Mouse (Mus musculus) stomach, embryonic 14.5 days (tissue): ENCODE data around the gene Gm20431. TPM values are rescaled to one million over a fixed set of nuclear protein-coding genes. Genes with fewer than 3 reads are reported as not detected.

Source experiments
- ATAC-seq: fragments of 200-750 bp; cut with Nextera tagmentation; 2 replicates; pipeline ENCODE4 v1.8.0; 2017; ENCODE audit warnings: low read depth, moderate TSS enrichment; ENCODE audit not compliant: insufficient number of reproducible peaks, insufficient read depth, low FRiP score
- H3K27ac ChIP-seq: fragments of 300-500 bp; sonication (generic); 2 replicates; pipeline ENCODE4 v1.5.1; 2014; ENCODE audit warnings: mild to moderate bottlenecking, low read length, moderate library complexity, mixed read lengths
- H3K27me3 ChIP-seq: fragments of 300-500 bp; sonication (generic); 2 replicates; pipeline ENCODE4 v1.6.1; 2014; ENCODE audit warnings: low read length, control low read depth, mixed read lengths; ENCODE audit not compliant: control insufficient read depth, insufficient read depth
- H3K36me3 ChIP-seq: fragments of 300-500 bp; sonication (generic); 2 replicates; pipeline ENCODE4 v1.6.1; 2014; ENCODE audit warnings: mild to moderate bottlenecking, control low read depth, low read length, moderate library complexity, mixed read lengths; ENCODE audit not compliant: control insufficient read depth, insufficient read depth
- H3K4me1 ChIP-seq: fragments of 300-500 bp; sonication (generic); 2 replicates; pipeline ENCODE4 v1.6.1; 2014; ENCODE audit warnings: low read length, control low read depth, mixed read lengths; ENCODE audit not compliant: control insufficient read depth, insufficient read depth
- H3K4me2 ChIP-seq: fragments of 300-500 bp; sonication (generic); replicated peaks from 2 replicates; pipeline ENCODE4 v1.6.1; 2014; ENCODE audit warnings: low read depth, low read length, control low read depth
- H3K4me3 ChIP-seq: fragments of 300-500 bp; sonication (generic); 2 replicates; pipeline ENCODE4 v1.5.1; 2014; ENCODE audit warnings: low read depth, low read length, control low read depth
- H3K9ac ChIP-seq: fragments of 300-500 bp; sonication (generic); replicated peaks from 2 replicates; pipeline ENCODE4 v1.6.1; 2014; ENCODE audit warnings: low read depth, mild to moderate bottlenecking, control low read depth, low read length, moderate library complexity, mixed read lengths
- H3K9me3 ChIP-seq: fragments of 300-500 bp; sonication (generic); 2 replicates; pipeline ENCODE4 v1.6.1; 2016; ENCODE audit warnings: low read depth, low read length, control low read depth; ENCODE audit not compliant: control insufficient read depth
- WGBS: fragments of 180-500 bp; shearing (Covaris S2); extraction: QIAGEN DNeasy Blood & Tissue Kit; methylation state at CpG from one replicate; pipeline ENCODE4 v1.1.7; 2014; 5-methylcytosine and 5-hydroxymethylcytosine counted together
- polyA plus RNA-seq: library from polyadenylated mRNA; unstranded; fragments of >200 nt; fragmentation: Nextera tagmentation; extraction: Ambion mirVana; gene quantifications from 2 replicates; pipeline ENCODE4 v1.2.1, GENCODE M21; 2014

Gm20431 gene
- polyA plus RNA-seq, 1 experiment from 2014 or later, result 8.1 TPM

- Histone ChIP-seq H3K4me2 (no peak overlapping the region), H3K27me3 (no peaks in the 10 kb centered on the region), H3K9ac (no peak overlapping the region), H3K4me1 (no peaks in the 10 kb centered on the region), H3K27ac (no peak overlapping the region), H3K4me3 (no peak overlapping the region), H3K36me3 (no peaks in the 10 kb centered on the region), H3K9me3 (no peaks in the 10 kb centered on the region)
- ATAC-seq, result no peak
- WGBS, result 57% methylated on average over 5 of the region's 5 CpGs
Measured at GRCm38 (mm10) chr2:167678600-167678999, 17.3 kb upstream of the Gm20431 start.

DNA sequence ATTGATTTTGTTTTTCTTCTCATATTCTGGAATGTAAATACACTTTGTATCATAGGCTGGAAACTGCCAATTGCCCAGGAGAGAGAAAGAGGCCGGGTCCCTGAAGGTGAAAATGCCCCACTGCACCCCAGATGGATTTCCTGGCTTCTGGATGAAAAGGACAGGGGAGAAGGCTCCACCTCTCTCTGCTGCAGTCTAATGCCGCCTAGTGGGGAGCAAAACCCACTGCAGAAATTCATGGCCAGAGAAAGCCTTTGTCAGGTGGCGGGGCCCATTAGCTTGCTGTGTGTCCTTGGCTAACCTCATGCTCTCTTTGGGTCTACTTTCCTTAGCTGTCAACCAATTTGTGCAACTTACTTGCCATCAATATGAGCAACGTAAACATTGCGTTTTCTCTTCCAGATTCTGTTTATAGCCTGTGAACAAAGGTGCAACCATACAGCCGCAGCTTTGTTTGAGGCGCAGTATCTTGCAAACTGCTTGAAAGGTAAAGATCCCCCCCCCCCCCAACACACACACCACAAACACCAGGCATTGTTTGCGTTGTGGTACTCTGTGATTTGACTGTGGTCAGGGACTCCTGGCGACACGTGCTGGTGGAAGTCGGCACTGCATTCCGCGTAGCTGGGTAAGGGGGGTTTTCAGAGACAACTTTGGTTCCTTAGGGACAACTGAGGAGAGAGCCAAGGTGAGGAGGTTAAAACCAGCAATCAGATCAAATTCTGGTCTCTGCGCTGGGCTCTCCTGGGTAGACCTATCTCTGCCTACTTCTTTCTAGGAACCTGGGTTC lies 14.0 kb upstream of the Gm20431 start:
- Histone ChIP-seq H3K27me3 (no peaks in the 10 kb centered on the region), H3K36me3 (no peaks in the 10 kb centered on the region), H3K9me3 (no peaks in the 10 kb centered on the region), H3K27ac (no peak overlapping the region), H3K4me1 (0 out of 2 replicates have a peak, but pooled peaks cover 2% of the 10 kb centered on the region), H3K4me3 (no peak overlapping the region), H3K4me2 (no peak overlapping the region), H3K9ac (no peak overlapping the region)
- WGBS, result 35% methylated on average over 14 of the region's 14 CpGs
- no peak for ATAC-seq

- Histone ChIP-seq H3K9me3 (no peaks in the 10 kb centered on the region), H3K4me3 (no peak overlapping the region), H3K9ac (no peak overlapping the region), H3K4me1 (0 out of 2 replicates have a peak, but pooled peaks cover 2% of the 10 kb centered on the region), H3K27me3 (no peaks in the 10 kb centered on the region), H3K4me2 (no peak overlapping the region), H3K27ac (no peak overlapping the region), H3K36me3 (no peaks in the 10 kb centered on the region)
- WGBS, result 28% methylated on average over 13 of the region's 13 CpGs
- ATAC-seq, result peak; percentile 57; the same call in 1 of the 2 replicates
Measured at GRCm38 (mm10) chr2:167672212-167672685, 11.0 kb upstream of the Gm20431 start.

- H3K4me3 ChIP-seq, result no peak overlapping the region
- no peak overlapping the region for H3K4me2 ChIP-seq
- ATAC-seq, result no peak
- WGBS, result 76% methylated on average over 5 of the region's 5 CpGs
- no peak overlapping the region for H3K9ac ChIP-seq
- 0 out of 2 replicates have a peak, but pooled peaks cover 2% of the 10 kb centered on the region for H3K4me1 ChIP-seq
- no peaks in the 10 kb centered on the region for H3K9me3 ChIP-seq
- no peaks in the 10 kb centered on the region for H3K36me3 ChIP-seq
- H3K27ac ChIP-seq, result no peak overlapping the region
- no peaks in the 10 kb centered on the region for H3K27me3 ChIP-seq
Measured at GRCm38 (mm10) chr2:167671101-167671633, 9.9 kb upstream of the Gm20431 start.

GRCm38 (mm10) chr2:167669398-167669797 lies 8.1 kb upstream of the Gm20431 start:
- no peak overlapping the region for H3K9ac ChIP-seq
- no peaks in the 10 kb centered on the region for H3K27me3 ChIP-seq
- no peak overlapping the region for H3K27ac ChIP-seq
- WGBS, result 47% methylated on average over 4 of the region's 4 CpGs
- no peak overlapping the region for H3K4me2 ChIP-seq
- H3K4me3 ChIP-seq, result no peak overlapping the region
- H3K9me3 ChIP-seq, result no peaks in the 10 kb centered on the region
- no peak for ATAC-seq
- H3K4me1 ChIP-seq, result 0 out of 2 replicates have a peak, but pooled peaks cover 2% of the 10 kb centered on the region
- H3K36me3 ChIP-seq, result no peaks in the 10 kb centered on the region

DNA sequence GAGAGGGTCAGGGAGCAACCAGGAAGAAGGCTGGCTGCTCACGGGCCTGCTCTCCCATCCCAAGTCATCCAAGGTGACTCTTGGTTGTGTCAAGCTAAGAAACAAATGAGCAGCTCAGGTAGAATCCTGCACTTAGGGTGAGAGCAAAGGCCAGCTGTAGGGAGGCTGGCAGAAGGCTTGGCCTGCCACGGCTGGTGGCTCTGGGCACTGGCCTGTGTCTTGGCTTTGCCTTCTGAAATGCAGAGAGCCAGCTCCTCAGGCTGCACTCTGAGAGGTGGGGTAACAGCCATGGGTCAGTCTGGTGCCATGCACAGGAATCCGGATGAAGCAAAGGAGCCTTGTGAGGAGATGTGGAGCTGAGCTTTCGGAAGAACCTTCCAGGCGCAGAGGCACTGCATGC lies 7.1 kb upstream of the Gm20431 start:
- H3K4me2 ChIP-seq, result no peak overlapping the region
- ATAC-seq, result no peak
- H3K9ac ChIP-seq, result no peak overlapping the region
- H3K36me3 ChIP-seq, result no peaks in the 10 kb centered on the region
- H3K9me3 ChIP-seq, result no peaks in the 10 kb centered on the region
- WGBS, result 83% methylated on average over 5 of the region's 5 CpGs
- H3K4me1 ChIP-seq, result 0 out of 2 replicates have a peak, but pooled peaks cover 2% of the 10 kb centered on the region
- H3K27ac ChIP-seq, result no peak overlapping the region
- no peaks in the 10 kb centered on the region for H3K27me3 ChIP-seq
- H3K4me3 ChIP-seq, result no peak overlapping the region

DNA sequence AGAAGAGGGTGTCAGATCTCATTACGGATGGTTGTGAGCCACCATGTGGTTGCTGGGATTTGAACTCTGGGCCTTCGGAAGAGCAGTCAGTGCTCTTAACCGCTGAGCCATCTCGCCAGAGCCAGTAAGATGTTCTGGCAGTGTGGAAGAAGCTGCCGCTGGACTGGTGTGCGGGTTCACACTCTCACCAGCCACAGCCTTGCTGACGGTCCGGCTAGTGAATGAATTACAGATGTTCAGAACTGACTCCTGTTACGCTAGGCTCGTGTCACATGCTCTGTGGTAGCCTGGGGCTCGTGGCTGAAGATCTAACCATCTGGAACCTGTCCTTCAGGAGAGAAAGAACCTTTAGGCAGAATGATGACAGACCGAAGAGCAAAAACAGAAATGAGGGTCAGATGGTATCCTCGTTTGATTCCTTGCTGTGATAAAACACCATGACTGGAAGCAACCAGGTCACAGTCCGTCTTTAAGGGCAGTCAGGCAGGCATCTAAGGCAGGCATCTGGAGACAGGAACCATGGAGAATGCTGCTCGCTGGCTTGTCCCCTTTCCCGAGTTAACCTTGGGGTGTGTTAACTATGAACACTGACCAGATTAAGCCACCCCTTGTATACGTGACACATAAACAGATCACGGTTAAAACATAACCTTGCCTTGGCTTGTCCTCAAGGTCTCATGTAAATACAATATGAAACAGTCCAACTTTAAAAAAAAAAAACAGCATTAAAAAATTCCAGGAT lies 4.8 kb upstream of the Gm20431 start:
- no peaks in the 10 kb centered on the region for H3K9me3 ChIP-seq
- no peaks in the 10 kb centered on the region for H3K4me1 ChIP-seq
- H3K36me3 ChIP-seq, result no peaks in the 10 kb centered on the region
- H3K4me3 ChIP-seq, result no peak overlapping the region
- no peak overlapping the region for H3K27ac ChIP-seq
- H3K27me3 ChIP-seq, result no peaks in the 10 kb centered on the region
- H3K4me2 ChIP-seq, result no peak overlapping the region
- ATAC-seq, result no peak
- 82% methylated on average over 18 of the region's 18 CpGs for WGBS
- no peak overlapping the region for H3K9ac ChIP-seq

GRCm38 (mm10) chr2:167662713-167663112 lies 1.4 kb upstream of the Gm20431 start:
- WGBS, result 54% methylated on average over 6 of the region's 6 CpGs
- Histone ChIP-seq H3K4me1 (peaks cover 12% of the 10 kb centered on the region), H3K27ac (no peak overlapping the region), H3K9ac (no peak overlapping the region), H3K27me3 (no peaks in the 10 kb centered on the region), H3K4me2 (no peak overlapping the region; the same call in 1 of the 2 replicates), H3K4me3 (no peak overlapping the region), H3K36me3 (peaks cover 6% of the 10 kb centered on the region; the same call in 1 of the 2 replicates), H3K9me3 (no peaks in the 10 kb centered on the region)
- ATAC-seq, result no peak
